Mouse (Mus musculus): ENCODE measurements around the gene Nfkbil1. TPM values are rescaled to one million over a fixed set of nuclear protein-coding genes. Genes with fewer than 3 reads are reported as not detected.

The Nfkbil1 gene
- polyA plus RNA-seq, 1 experiment from 2014 or later = 12.3 TPM

DNA sequence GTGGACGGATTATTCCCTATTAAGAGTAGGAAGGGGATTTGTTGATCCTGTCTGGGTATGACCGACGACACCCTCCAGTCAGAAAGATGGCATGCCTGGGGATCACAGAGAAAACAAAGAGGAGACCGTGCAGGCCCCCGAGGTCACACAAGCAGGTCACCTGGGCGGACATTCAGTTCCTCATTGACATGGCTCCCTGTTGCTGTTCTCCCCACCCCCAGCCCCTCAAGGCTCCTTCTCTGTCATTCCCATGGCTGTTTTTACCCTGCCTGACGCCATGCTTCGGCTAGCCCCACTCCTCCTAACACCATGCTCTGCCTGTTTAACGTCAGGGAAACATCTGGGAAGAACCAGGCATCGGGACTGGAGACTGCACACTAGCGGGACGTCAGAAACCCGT lies 26.1 kb upstream of the Nfkbil1 start:
- Histone ChIP-seq H3K4me3 (no peak overlapping the region), H3K9me3 (no peaks in the 10 kb centered on the region), H3K27me3 (no peaks in the 10 kb centered on the region), H3K4me2 (replicated peaks) (no peak overlapping the region), H3K36me3 (no peaks in the 10 kb centered on the region), H3K9ac (replicated peaks) (no peak overlapping the region), H3K4me1 (peaks cover 11% of the 10 kb centered on the region), H3K27ac (replicated peaks) (no peak overlapping the region)
- 76% methylated on average over 13 of the region's 13 CpGs for WGBS
- no peak for ATAC-seq (replicated peaks)

DNA sequence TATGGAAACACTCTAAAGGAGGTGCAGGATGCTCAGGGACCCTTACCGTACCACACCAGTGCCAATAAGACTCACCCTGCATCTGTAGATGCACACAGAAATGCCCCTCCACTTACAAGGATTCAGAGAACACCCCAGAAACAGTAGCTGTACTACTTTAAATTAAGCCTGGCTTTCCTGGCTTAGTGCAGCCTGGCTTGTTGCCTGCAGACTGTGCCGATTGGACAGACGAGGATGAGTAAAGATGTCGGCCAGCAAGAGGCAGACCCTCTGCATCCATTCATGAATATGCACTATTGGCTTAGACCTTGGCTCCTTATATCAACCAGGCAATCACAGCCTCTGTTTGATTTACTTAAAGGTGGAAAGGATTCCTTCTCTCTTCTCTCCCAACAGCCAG lies 24.0 kb upstream of the Nfkbil1 start:
- H3K27ac ChIP-seq (replicated peaks) = no peak overlapping the region
- H3K4me3 ChIP-seq = no peak overlapping the region
- H3K27me3 ChIP-seq = no peaks in the 10 kb centered on the region
- 71% methylated on average over 4 of the region's 4 CpGs for WGBS
- H3K36me3 ChIP-seq = no peaks in the 10 kb centered on the region
- no peak overlapping the region for H3K4me2 ChIP-seq (replicated peaks)
- no peaks in the 10 kb centered on the region for H3K9me3 ChIP-seq
- H3K9ac ChIP-seq (replicated peaks) = no peak overlapping the region
- no peak for ATAC-seq (replicated peaks)
- H3K4me1 ChIP-seq = peaks cover 11% of the 10 kb centered on the region

DNA sequence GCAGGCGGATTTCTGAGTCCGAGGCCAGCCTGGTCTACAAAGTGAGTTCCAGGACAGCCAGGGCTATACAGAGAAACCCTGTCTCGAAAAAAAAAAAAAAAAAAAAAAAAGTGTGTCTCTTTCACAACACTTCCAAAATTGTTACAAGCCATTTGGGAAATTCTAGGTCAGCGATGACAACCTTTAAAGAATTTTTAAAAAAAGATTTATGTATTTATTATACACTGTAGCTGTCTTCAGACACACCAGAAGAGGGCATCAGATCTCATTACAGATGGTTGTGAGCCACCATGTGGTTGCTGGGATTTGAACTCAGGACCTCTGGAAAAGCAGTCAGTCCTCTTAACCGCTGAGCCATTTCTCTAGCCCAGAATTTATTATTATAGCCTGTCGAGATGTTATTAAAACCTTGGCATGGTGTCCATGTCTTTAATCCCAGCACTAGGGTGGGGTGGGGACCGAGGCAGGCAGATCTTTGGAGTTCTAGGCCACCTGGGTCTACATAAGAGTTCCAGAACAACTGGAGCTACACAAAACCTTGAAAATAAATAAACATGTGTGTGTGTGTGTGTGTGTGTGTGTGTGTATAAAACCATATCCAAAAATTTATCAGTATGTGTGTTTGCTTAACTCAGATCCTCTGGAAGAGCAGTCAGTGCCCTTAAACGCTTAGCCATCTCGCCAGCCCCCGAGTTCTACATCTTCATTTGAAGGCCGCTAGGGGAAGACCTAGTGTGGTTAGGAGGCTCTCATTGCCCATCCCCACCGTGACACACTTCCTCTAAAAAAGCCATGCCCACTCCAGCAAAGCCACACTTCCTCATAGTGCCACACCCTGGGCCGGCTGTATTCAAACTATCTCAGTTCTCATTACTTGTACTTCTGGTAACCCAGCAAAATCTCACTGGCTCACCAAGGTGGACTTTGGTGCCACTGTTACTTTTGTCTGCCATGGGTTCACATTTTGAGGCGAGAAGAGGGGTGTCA lies 23.2 kb upstream of the Nfkbil1 start:
- WGBS = 62% methylated on average over 14 of the region's 14 CpGs
- peaks cover 8% of the 10 kb centered on the region for H3K36me3 ChIP-seq
- no peak overlapping the region for H3K4me2 ChIP-seq (replicated peaks)
- H3K9me3 ChIP-seq = no peaks in the 10 kb centered on the region
- no peak overlapping the region for H3K9ac ChIP-seq (replicated peaks)
- H3K4me3 ChIP-seq = no peak overlapping the region
- no peaks in the 10 kb centered on the region for H3K27me3 ChIP-seq
- no peak for ATAC-seq (replicated peaks)
- H3K4me1 ChIP-seq = peaks cover 9% of the 10 kb centered on the region
- no peak overlapping the region for H3K27ac ChIP-seq (replicated peaks)

DNA sequence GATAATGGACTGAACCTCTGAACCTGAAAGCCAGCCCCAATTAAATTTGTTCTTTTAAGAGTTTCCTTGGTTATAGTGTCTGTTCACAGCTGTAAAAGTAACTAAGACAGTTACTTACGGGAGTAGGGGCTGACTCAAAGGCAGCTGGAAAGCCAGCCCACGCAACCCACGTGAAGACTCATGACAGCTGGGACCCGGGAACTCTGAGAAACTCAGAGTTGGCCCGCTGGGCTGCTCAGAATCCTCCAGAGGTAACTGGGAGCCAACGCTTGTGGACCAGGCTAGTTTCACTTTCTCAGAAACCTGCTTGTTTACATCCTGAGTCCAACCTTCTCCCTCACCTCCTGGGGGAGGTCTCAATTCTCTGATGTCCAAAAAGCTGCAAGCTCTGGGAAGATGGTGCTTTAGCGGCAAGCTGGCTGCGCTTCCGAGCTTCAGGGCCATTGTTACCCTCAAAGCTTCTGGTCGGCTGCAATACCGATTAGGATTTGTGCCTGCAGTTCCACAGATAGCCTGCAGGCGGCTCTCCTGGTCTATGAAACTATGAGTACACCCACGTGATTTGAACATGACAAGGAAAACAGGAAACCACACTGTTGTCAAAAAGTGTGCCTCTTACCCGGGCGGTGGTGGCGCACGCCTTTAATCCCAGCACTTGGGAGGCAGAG lies 22.4 kb upstream of the Nfkbil1 start:
- H3K4me3 ChIP-seq = peak overlapping the region; percentile 19
- ATAC-seq (replicated peaks) = no peak
- WGBS = 9% methylated on average over 17 of the region's 17 CpGs

DNA sequence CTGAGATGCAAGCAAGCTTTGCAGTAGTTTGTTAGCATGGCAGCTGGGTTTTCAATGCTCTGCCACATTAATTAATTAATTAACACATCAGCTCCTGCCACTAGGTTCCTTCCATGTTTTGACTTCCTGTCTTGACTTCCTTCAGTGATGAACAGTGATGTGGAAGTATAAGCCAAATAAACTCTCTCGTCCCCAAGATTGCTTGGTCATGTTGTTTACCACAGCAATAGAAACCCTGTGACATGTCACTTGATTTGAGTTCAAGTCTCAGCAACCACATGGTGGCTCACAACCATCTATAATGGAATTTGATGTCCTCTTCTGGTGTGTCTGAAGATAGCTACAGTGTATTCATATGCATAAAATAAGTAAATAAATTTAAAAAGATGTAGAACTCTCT lies 21.8 kb upstream of the Nfkbil1 start:
- H3K36me3 ChIP-seq = peaks cover 22% of the 10 kb centered on the region
- 70% methylated on average over 1 of the region's 1 CpGs for WGBS
- ATAC-seq (replicated peaks) = no peak
- H3K9me3 ChIP-seq = no peaks in the 10 kb centered on the region
- H3K4me1 ChIP-seq = 0 out of 2 replicates have a peak, but pooled peaks cover 4% of the 10 kb centered on the region
- no peak overlapping the region for H3K27ac ChIP-seq (replicated peaks)
- no peaks in the 10 kb centered on the region for H3K27me3 ChIP-seq
- no peak overlapping the region for H3K4me3 ChIP-seq
- no peak overlapping the region for H3K4me2 ChIP-seq (replicated peaks)
- no peak overlapping the region for H3K9ac ChIP-seq (replicated peaks)

More for the DNA sequence above, 22.4 kb upstream of the Nfkbil1 start:
- no peaks in the 10 kb centered on the region for H3K27me3 ChIP-seq
- peak overlapping the region; percentile 36 for H3K4me2 ChIP-seq (replicated peaks)
- no peaks in the 10 kb centered on the region for H3K9me3 ChIP-seq
- H3K4me1 ChIP-seq = 0 out of 2 replicates have a peak, but pooled peaks cover 4% of the 10 kb centered on the region
- peaks cover 16% of the 10 kb centered on the region for H3K36me3 ChIP-seq
- H3K27ac ChIP-seq (replicated peaks) = no peak overlapping the region
- H3K9ac ChIP-seq (replicated peaks) = peak overlapping the region; percentile 36; the same call in 1 of the 2 replicates

DNA sequence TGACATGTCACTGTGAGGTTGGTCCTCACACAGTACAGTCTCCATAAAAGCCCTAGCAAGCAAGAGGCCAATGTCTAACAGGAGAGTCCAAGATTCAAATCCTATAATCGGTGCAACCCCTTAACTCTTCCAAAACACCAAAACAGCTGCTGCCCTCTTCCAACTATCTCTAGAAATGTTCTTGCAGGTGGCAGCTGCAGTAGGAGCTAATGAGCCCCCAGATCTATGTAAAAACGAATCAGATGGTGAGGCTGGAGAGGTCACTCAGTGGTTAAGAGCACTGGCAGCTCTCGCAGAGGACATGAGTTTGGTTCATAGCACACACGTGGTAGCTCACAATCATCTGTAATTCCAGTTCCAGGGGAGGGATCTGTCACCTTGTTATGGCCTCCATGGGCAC lies 20.1 kb upstream of the Nfkbil1 start:
- Histone ChIP-seq H3K27ac (replicated peaks) (no peak overlapping the region), H3K4me2 (replicated peaks) (no peak overlapping the region), H3K9ac (replicated peaks) (no peak overlapping the region), H3K4me3 (no peak overlapping the region), H3K36me3 (peaks cover 37% of the 10 kb centered on the region), H3K4me1 (0 out of 2 replicates have a peak, but pooled peaks cover 4% of the 10 kb centered on the region), H3K9me3 (no peaks in the 10 kb centered on the region), H3K27me3 (no peaks in the 10 kb centered on the region)
- WGBS = 64% methylated on average over 4 of the region's 4 CpGs
- no peak for ATAC-seq (replicated peaks)

DNA sequence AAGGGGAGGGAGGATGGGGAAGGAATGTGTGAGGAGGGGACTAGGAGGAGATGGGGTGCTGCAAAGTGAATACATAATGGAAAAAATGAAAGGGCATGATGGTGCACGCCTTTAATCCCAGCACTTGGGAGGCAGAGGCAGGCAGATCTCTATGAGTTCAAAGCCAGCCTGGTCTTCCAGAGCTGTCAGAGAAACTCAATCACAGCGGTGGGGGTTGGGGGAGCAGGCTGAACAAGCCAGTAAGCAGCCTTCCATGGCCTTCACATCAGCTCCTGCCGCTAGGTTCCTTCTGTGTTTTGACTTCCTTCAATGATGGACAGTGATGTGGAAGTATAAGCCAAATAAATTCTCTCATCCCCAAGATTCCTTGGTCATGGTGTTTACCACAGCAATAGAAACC lies 19.7 kb upstream of the Nfkbil1 start:
- no peak overlapping the region for H3K4me2 ChIP-seq (replicated peaks)
- H3K4me3 ChIP-seq = no peak overlapping the region
- no peak overlapping the region for H3K9ac ChIP-seq (replicated peaks)
- no peaks in the 10 kb centered on the region for H3K9me3 ChIP-seq
- no peak for ATAC-seq (replicated peaks)
- peaks cover 41% of the 10 kb centered on the region for H3K36me3 ChIP-seq
- H3K4me1 ChIP-seq = 0 out of 2 replicates have a peak, but pooled peaks cover 4% of the 10 kb centered on the region
- no peak overlapping the region for H3K27ac ChIP-seq (replicated peaks)
- 69% methylated on average over 3 of the region's 3 CpGs for WGBS
- H3K27me3 ChIP-seq = no peaks in the 10 kb centered on the region

- peak; percentile 29 for ATAC-seq (replicated peaks)
- no peaks in the 10 kb centered on the region for H3K9me3 ChIP-seq
- H3K27me3 ChIP-seq = no peaks in the 10 kb centered on the region
- 0 out of 2 replicates have a peak, but pooled peaks cover 4% of the 10 kb centered on the region for H3K4me1 ChIP-seq
- H3K4me2 ChIP-seq (replicated peaks) = no peak overlapping the region
- H3K4me3 ChIP-seq = no peak overlapping the region
- WGBS = 52% methylated on average over 11 of the region's 11 CpGs
- H3K27ac ChIP-seq (replicated peaks) = no peak overlapping the region
- H3K36me3 ChIP-seq = peaks cover 49% of the 10 kb centered on the region
- H3K9ac ChIP-seq (replicated peaks) = no peak overlapping the region
Measured at GRCm38 (mm10) chr17:35254241-35255098, 18.9 kb upstream of the Nfkbil1 start.

- Histone ChIP-seq H3K27ac (replicated peaks) (no peak overlapping the region), H3K27me3 (no peaks in the 10 kb centered on the region), H3K4me2 (replicated peaks) (no peak overlapping the region), H3K4me1 (0 out of 2 replicates have a peak, but pooled peaks cover 4% of the 10 kb centered on the region), H3K9me3 (no peaks in the 10 kb centered on the region), H3K9ac (replicated peaks) (no peak overlapping the region), H3K36me3 (peaks cover 59% of the 10 kb centered on the region), H3K4me3 (no peak overlapping the region)
- peak; percentile 3; the same call in 1 of the 2 replicates for ATAC-seq (replicated peaks)
- WGBS = 84% methylated on average over 32 of the region's 32 CpGs
Measured at GRCm38 (mm10) chr17:35253293-35254093, 17.9 kb upstream of the Nfkbil1 start.

- Histone ChIP-seq H3K27me3 (no peaks in the 10 kb centered on the region), H3K4me3 (no peak overlapping the region), H3K9ac (replicated peaks) (no peak overlapping the region), H3K27ac (replicated peaks) (no peak overlapping the region), H3K9me3 (no peaks in the 10 kb centered on the region), H3K4me2 (replicated peaks) (no peak overlapping the region), H3K36me3 (peaks cover 66% of the 10 kb centered on the region), H3K4me1 (0 out of 2 replicates have a peak, but pooled peaks cover under 1% of the 10 kb centered on the region)
- ATAC-seq (replicated peaks) = no peak
- WGBS = 84% methylated on average over 18 of the region's 18 CpGs
Measured at GRCm38 (mm10) chr17:35252619-35253292, 17.2 kb upstream of the Nfkbil1 start.
